Mouse (Mus musculus): ENCODE data around the gene Slc27a1.
"Not testable (repeated sequence)": the region's sequence is repeated elsewhere in the genome, so short reads cannot be mapped to it uniquely, and the experiment has no call there.

The Slc27a1 gene

DNA sequence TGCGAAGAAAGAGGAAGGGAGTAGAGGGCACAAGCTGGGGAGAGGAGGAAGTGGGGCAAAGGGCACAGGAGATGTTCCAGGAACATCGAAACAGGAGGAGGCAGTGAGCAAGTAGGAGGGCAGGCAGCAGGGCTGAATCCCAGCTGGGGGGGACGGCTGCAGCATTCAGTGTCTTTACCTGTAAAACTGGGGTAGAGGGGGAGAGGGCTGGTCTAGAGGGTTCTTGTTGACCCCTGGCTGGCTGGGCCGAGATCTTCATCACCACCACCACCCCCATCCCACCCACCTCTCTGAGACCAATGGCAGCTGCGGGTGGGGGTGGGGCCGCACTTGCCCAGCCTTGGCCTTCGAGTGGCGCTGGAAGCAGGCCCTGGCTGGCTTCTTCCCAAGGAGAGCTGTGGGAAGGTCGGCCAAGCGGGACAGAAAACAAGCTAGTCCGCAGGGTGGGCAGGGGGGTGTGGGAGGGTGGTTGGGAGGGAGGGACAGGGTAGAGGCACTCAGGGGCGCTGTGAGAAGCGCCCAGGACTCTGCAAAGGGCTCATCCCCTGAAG lies at the start of gene Slc27a1:
Slc27a1 (plus strand) TSS at position 496 of the 551 bp plus-strand sequence.
- DNase-seq (ENCODE audit: extremely low read depth, low read depth) = no peak

DNA sequence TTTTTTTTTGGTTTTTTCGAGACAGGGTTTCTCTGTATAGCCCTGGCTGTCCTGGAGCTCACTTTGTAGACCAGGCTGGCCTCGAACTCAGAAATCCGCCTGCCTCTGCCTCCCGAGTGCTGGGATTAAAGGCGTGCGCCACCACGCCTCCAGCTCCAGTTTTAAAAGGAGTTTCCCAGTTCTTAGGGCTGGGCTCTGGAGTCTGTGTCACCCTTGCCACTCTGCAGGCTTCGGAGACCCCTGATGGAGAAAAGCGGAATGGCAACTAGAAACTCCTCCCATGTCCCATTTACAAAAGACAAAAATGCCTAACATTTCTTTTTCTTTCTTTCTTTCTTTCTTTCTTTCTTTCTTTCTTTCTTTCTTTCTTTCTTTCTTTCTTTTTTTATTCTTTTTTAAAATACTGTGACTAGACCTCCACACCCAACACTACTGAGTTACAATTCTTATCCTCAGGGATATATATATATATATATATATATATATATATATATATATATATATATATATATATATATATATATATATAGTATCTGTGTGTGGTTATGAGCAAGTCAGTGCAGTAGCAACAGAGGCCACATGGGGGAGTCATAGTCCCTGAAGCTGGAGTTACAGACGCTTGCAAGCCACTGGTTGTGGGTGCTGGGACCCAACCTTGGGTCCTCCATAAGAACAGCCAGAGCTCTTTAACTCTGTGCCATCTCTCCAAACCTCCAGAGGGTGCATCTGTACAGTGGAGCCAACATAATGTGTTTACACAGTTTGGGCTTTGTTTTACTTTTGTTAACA lies 49.5 kb upstream of the Slc27a1 start:
- not testable (repeated sequence) for DNase-seq (ENCODE audit: extremely low read depth, low read depth)

DNA sequence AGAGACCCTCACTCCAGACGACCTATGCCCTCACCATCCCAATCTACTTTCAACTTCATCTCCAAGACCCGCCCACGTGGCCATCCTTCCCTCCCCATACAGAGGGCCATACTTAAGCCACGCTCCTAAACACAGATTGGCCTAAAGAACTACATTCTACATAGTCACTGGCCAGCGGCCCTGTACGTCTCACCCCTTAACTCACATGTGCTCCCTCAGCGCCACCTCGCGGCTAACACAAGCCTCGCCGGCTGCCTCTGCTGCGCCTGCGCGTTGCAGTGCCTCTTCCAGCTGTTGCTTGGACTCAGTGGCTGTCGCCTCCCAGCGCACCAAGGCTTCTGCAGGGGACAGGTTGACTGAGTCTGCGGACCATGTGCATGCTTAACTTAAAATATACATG lies 47.0 kb upstream of the Slc27a1 start:
- DNase-seq (ENCODE audit: extremely low read depth, low read depth) = peak; percentile 92

DNA sequence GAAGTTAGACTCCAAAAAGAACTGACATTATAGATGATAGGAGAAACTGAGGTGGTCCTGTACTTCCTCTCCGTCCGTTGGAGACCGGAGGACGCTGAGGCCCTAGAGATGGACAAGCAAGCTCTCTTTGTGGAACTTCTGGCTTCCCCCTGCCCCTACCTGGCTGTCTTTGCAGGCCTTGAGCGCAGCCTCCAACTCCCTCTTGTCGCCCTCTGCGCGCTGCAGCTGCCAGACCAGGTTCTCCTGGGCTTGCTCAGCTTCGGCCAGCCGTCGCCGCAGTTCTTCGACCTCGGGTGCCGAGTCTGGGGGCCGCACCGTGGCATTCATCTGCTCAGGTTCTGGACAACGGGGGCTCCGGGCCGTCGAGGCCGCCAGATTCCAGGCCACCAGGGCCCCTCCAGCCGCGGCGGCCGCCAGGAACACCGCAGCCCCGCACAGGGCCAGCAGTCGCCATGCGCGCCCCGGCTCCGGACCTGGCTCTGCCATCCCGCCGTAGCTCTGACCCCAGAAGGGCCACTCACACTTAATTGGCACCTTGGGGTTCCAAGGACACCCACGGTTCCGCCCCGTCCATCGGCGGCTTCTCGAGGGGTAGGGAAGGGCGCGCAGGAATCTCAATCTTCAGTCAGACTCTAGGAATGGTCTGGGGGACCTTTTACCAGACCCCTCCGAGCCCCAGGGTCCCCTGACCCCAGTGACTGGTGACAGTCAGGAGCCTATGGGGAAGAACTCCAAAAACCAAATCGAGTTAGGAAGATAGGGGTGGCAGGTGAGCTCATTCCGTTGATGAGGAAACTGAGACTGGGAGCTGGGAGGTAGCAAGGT lies 43.2 kb upstream of the Slc27a1 start, which contains the start of gene Ccdc194:
Ccdc194 (minus strand) TSS at position 486 of the 825 bp plus-strand sequence.
- DNase-seq (ENCODE audit: extremely low read depth, low read depth) = no peak

DNA sequence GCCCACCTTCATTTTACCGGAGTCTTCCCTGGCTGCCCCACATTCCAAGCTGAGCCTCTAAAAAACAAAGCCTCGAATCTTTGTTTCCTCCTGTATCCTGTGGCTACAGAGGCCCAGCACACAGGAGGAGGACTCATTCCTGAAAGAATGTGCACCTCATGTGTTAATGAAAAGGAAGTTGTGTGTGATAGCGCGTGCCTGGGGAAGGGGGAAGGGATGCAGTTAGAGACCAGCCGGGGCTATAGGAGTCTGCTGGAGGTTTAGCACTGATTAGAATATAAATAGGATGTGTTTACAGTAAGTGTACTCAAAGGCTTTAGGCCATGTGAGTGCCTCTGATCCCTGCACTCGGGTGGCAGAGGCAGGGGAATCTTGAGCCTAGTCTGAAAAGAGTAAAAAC lies 42.4 kb upstream of the Slc27a1 start:
- no peak for DNase-seq (ENCODE audit: extremely low read depth, low read depth)

DNA sequence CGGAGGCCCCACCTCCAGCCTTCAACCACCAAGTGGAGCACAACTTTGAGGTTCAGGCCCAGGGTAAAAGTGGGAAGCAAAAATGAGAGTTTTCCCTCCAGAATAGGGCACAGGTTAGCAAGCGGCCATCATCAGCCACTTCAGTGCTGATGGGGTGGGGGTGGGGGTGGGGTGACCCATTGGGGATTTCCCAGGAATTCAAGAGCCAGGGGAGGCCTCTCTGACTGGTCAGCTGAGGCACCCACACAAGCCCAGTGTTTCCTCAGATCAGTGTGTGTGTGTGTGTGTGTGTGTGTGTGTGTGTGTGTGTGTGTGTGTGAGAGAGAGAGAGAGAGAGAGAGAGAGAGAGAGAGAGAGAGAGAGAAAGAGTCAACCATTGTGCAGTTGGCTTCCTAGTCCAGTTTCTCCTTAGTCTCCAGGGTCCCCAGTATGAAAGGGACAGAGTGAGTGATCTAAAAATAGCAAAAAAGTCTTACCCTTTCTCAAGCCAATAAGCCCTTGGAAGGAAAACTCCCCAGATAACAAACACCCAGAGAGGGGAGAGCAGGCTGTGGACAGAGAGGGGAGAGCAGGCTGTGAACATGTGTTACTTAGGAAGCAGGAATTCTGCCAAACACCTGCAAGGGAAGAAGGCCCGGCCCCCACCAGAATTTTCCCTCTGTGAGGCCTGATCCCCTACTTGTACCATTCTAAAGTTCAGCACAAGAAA lies 41.4 kb upstream of the Slc27a1 start:
- DNase-seq (ENCODE audit: extremely low read depth, low read depth) = no peak

DNA sequence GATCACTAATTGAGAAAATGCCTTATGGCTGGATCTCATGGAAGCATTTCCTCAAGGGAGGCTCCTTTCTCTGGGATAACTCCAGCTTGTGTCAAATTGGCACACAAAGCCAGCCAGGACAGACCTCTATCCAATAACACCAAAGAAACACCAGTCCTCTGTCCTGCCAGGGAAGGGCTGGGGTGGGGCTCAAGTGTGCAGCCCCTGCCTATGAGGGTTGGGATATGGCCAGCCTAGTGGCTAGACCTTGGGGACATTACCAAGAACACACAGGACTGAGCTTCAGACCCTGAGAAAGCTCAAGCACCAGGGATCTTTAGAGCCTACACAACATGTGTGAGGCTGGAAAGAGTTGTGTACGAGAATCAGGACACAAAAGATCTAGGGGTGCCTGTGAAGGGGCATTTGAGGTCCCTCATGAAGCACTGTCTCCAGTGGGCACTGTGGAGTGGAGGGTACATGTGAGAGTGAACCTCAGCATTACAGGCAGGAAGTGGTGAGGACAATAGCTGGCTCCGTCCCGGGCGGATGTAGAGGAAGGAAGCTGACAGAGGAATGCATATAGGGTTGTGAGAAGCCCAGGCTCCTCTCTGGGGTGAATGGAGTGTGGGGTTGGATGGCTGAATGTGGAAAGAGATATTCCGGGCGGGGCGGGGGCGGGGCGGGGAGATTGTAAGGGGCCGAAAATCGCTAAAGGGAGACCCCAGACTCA lies 40.2 kb upstream of the Slc27a1 start:
- DNase-seq (ENCODE audit: extremely low read depth, low read depth) = no peak

DNA sequence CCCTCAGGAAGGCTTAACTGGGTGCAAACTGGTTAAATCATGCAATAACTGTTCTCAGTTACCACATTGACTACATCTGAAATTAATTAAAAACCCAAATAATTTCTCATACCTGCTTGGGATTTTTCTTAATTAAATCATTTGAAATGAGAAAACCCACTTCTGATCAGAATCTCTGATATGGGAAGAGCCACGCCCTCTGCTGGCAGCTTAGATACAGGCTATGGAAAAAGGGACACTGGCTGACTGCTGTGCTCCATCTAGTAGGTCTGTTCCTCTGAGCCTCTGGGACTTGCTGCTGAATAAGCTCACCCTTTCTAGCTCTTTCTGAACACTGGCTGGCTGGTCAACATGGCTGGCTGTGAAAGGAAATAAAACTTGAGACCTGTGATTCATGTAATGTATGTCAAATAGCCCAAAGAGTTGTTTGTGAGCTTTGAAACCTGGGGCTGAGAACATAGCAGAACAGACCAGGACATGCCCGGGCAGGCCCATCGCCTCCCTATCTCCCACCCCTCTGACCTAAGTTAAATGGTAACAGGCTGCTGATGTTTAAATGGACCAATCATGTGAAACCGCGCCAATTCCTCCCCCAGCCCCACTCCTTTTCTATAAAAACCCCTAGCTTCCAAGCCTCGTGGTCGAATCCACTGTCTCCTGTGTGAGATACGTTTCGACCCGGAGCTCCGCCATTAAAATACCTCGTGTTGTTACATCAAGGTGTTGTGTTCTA lies 37.8 kb upstream of the Slc27a1 start:
- DNase-seq (ENCODE audit: extremely low read depth, low read depth) = not testable (repeated sequence)

DNA sequence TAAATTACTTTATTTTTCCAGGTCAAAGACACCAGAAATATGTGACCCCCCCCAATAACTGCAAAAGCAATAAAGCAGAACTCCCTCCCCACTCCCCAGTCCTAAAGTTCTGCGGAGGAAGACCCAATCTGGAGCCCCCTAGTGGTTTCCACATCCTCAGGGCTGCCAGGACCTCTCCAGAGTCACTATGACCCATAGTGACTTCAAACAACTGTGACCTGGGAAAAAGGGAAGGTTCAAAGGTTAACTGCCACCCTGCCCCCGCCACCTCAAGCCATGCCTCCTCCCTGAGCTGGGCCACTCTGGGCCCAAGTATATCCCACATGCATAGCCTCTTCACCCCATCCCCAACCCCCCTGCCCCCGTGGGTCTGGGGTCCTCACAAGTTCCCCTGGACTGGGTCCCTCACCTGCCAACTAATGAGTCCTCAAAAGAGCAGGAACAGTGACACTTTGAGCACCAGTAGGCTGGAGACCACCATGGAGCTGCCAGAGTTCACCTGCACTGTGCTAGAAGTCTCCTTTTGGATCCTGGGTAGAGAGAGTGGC lies 34.3 kb upstream of the Slc27a1 start:
- no peak for DNase-seq (ENCODE audit: extremely low read depth, low read depth)

DNA sequence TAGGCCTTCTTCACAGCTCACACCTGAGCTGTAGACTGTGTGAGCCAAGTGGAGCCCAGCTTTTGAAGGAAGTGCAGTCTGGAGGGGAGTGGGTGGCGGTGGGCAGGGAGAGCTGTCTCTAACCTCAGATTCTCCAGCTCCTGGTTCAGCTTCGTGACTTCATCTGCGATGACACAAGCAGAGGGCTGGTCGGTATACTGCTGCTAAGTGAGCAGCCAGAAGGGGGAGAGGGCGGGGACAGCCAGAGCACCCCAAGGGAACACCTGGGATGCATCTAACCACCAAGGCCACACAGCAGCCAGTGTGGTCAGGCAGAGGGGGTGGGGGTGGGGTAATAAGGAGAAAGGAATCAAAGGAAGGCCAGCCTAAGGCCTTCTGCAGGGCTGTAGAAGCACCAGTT lies 33.0 kb upstream of the Slc27a1 start:
- DNase-seq (ENCODE audit: extremely low read depth, low read depth) = no peak

DNA sequence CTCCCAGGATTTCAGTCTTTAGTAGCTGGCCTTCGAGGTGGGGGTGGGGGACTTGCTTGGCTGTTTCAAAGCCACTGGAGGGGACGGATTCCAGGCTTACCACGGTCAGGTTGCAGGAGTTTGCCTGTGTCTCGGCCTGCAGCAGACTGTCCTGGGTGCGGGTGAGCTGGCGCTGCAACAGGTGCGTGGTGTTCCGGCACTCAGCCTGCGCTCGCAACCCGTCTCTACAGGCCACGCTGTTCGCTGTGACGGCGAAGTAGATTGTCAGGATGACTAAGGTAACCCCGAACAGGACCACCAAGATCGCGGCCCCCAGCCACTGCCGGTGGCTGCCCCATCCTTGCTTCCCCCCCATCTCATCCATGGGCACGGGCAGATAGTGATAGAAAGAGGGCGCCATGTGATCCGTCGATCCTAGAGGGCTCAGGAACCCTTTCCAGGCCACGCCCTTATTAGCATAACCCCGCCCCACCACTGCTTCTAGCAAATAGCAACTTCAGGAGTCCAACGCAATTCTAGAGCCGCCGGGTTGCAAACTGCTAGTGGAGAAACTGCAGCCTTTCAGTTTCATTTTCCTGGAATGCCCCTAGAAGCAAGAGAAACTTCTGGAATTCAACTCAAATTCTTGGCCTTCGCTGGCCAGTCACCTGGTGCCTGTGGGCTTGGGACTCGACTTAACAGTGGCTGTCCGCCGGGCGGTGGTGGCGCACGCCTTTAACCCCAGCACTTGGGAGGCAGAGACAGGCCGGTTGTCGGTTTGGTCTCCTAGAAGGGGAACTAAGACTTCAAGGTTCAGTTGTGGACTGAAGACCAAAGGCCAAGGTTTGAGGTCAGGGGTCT lies 31.4 kb upstream of the Slc27a1 start, which contains the start of gene Bst2:
Bst2 (minus strand) TSS at position 429 of the 840 bp plus-strand sequence.
- DNase-seq (ENCODE audit: extremely low read depth, low read depth) = peak; percentile 90

DNA sequence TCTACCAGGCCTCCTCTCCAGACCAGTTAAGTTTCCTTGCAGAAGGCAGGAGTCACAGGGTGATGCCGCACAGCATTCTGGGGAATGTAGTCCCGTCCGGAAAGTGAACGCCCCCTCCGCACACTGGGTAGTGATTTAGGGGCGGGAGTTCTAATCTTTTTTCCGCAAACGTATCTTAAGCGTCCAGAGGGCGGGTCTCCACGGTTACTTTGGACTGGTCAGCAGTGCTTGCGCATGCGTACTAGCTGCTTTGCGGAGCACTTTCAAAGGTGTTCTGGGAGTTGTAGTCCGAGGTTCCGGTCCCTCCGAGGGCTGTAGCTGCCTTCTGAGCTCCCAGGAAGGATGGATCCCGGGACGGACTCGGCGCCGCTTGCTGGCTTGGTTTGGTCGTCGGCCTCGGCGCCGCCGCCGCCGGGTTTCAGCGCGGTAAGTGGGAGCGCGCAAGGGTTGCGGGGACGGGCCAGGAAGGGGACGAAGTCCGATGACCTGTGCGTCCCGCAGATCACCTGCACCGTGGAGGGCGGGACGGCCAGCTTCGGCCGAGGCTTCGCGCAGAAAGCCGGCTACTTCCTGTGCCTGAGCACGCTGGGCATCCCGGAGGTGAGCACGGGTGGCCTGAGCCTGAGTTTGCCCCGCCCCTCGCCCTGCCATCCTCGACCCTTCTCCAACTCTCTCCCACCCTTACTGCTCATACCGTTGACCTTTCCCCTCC lies 25.9 kb upstream of the Slc27a1 start, which contains the start of gene Mvb12a:
Mvb12a (plus strand) TSS at position 291 of the 712 bp plus-strand sequence.
- peak; percentile 99 for DNase-seq (ENCODE audit: extremely low read depth, low read depth)

DNA sequence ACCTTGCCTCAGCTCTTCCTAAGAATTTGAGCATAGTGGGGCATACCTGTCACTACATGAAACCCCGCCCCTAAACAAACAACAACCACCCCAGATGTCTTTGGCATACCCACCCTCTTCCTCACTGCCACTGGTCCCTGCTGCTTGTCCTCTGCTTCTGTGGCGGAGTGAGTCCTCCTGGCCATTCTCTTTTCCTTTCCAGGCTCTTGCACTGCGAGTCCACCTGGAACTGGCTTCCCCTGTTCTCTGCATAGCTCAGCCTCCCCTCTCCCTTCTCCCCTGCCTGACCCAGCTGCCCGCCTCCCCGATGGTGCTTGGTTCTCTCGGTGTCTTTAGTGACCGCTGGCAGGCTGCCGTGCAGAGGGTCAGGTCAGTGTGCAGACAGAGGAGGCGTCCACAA lies 24.9 kb upstream of the Slc27a1 start:
- no peak for DNase-seq (ENCODE audit: extremely low read depth, low read depth)

DNA sequence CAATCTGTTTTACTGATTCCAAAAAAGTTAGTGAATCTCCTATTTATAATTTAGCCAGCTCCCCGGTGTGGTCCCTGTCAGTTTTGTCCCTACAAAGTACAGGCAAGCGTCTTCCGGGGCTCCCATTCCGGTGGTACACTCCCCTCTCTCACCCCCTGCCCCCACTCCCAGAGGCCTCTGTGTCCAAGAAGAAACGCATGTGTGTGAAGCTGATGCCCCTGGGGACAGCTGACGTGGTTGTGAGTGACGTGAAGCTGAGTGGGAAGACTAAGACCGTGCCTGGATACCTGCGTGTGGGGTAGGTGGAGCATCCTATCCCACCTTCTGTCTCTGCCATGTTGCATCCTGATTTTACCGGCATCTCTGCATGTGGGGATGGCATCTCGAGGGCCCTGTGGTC lies 23.6 kb upstream of the Slc27a1 start:
- no peak for DNase-seq (ENCODE audit: extremely low read depth, low read depth)

DNA sequence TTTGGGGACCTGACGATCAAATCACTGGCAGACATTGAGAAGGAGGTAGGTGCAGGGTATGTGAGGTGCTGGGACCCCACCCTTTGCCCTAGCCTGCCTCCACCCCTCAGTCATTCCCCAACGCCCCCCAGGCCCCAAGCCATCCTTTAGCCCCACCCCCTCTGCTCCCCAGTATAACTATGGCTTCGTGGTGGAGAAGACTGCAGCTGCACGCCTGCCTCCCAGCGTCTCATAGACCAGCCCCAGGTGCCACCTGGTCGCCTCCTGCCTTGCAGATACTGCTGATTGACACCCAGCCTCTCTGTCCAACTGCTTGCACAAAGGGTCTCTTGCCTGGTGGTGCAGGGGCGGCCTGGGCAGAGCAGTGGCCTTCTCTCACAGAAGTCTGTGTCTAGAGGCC lies 21.1 kb upstream of the Slc27a1 start:
- no peak for DNase-seq (ENCODE audit: extremely low read depth, low read depth)

DNA sequence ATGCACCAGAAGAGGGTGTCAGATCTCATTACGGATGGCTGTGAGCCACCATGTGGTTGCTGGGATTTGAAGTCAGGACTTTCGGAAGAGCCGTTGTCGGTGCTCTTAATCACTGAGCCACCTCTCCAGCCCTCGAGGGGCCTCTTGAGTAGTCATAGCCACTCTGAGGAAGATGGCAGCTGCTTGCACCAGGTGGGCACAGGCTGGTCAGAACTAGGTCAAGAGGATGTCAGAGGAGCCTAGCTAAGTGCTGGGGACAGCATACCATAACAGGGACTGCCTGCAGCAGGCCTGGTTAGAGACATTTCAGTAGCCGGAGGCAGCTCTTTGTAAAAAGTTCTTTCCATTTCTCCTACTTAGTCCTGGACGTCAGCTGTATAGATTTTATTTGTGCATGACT lies 17.9 kb upstream of the Slc27a1 start:
- no peak for DNase-seq (ENCODE audit: extremely low read depth, low read depth)

DNA sequence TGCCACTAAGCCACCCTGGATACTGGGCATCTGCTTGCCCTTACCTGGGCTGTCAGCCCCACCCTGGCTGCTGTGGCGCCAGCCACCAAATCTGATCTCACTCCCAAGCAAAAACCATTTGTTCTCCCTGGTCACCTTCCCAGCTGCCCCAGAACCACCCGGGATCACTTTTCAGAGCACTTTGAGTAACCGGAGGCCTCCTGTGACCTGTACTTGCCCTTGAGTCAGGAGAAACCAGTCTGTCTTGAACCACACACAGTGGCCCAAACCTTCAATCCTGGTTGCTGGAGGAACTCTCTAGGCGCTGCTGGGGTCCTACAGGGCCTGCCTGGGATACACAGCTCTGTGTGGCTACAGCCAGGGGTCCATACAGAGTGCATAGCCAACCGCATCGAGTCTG lies 15.9 kb upstream of the Slc27a1 start:
- DNase-seq (ENCODE audit: extremely low read depth, low read depth) = no peak

DNA sequence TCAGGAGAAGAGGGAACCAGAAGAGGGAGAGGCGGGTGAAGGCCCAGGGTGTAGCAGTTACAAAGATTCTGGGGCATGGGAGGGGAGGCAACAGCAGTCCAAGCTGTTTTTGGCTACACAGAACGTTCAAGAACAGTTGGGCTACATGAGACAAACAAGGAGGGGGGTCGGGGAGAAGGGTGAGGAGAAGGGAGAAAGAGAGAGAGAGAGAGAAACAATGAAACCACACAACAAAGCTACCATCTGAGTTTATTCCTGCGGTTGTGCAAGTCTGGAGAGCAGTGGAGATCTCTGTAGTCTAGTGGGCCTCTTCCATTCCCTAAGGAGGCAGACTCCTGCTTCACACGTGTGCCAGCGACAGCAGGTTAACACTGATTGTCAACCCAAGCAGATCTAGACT lies 14.7 kb upstream of the Slc27a1 start:
- no peak for DNase-seq (ENCODE audit: extremely low read depth, low read depth)

All from MEL-GATA-1-ER (cell line).